Comparison of ENCODE assay signal across 21 mouse cellular contexts in the genomic region with DNA sequence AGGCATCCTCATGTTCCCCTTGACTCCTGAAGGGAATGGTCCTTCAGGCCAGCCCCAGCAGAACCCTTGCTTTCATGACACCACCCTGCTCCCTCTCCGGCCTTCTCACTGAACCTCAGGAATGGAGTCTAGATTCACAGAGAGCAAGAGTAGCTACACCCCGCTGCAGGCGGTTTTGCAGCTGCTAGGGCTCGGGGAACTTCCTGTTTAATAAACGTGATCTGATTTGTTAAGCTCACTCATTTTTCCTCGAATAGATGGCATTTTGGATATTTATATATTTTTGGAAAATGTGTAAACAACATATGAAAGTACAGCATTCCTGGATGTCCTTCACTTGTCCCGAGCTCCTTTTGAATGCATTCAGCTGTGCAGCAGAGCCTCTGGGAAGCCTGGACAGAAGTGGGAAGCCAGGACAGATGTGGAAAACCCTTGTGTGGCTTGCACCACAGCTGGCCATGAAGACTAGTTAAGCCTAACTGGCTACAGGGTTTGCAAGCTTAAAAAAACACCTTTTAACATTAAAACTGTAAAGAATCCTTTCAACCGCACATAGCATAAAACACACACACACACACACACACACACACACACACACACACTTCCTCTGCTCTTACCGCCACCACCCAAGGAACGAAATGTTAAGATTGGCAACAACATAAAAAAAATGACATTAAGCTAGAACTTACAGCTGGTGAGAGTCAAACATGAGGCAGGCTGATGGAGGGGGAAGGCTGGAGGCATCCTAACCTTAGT. TPM values are rescaled to one million over a fixed set of nuclear protein-coding genes. Genes with fewer than 3 reads are reported as not detected.
A peak's percentile ranks its signal among the peaks of the same experiment; 100 is the strongest.
DNase-seq lines count a peak whose midpoint lies in the region; ATAC-seq and TF ChIP-seq lines count a peak whose summit lies in the region.
"Had no signal": no experiment of that assay in that cellular context is flagged by ENCODE, and none has a peak within 500 bp of the region (broad histone marks: within the 10 kb centered on the region; RNA-seq: fewer than 3 reads in every experiment).

No protein-coding gene starts in this region.

- no peak overlapping the region for H3K9ac ChIP-seq in kidney, postnatal 0 days (ENCODE audit: low read depth, low read length)
- no peak overlapping the region for H3K9ac ChIP-seq in midbrain, embryonic 11.5 days (ENCODE audit: low read length)
- H3K9ac ChIP-seq in midbrain, embryonic 13.5 days (replicated peaks) = no peak overlapping the region
- no peak overlapping the region for H3K9ac ChIP-seq in intestine, embryonic 16.5 days (ENCODE audit: low read depth, low read length)
- H3K9ac ChIP-seq: embryonic facial prominence, embryonic 13.5 days; forebrain, postnatal 0 days; hindbrain, embryonic 13.5 days had no signal

- no peaks in the 10 kb centered on the region for H3K27me3 ChIP-seq in kidney, postnatal 0 days (ENCODE audit: insufficient read depth, low read length)
- no peaks in the 10 kb centered on the region for H3K27me3 ChIP-seq in midbrain, embryonic 11.5 days (ENCODE audit: control insufficient read depth, insufficient read depth, low read length)
- H3K27me3 ChIP-seq in midbrain, embryonic 13.5 days = no peaks in the 10 kb centered on the region
- H3K27me3 ChIP-seq in intestine, embryonic 16.5 days (replicated peaks; ENCODE audit: control insufficient read depth, insufficient read depth, low read length) = no peaks in the 10 kb centered on the region
- H3K27me3 ChIP-seq: embryonic facial prominence, embryonic 13.5 days; hindbrain, embryonic 13.5 days had no signal

- H3K36me3 ChIP-seq in kidney, postnatal 0 days (ENCODE audit: insufficient read depth, low read length) = no peaks in the 10 kb centered on the region
- no peaks in the 10 kb centered on the region for H3K36me3 ChIP-seq in midbrain, embryonic 11.5 days (ENCODE audit: control insufficient read depth, insufficient read depth, low read length)
- H3K36me3 ChIP-seq in midbrain, embryonic 13.5 days = no peaks in the 10 kb centered on the region
- H3K36me3 ChIP-seq in intestine, embryonic 16.5 days (ENCODE audit: control insufficient read depth, insufficient read depth, low read length) = no peaks in the 10 kb centered on the region
- H3K36me3 ChIP-seq: heart, embryonic 10.5 days; hindbrain, embryonic 13.5 days had no signal

- H3K4me3 ChIP-seq in kidney, postnatal 0 days (replicated peaks; ENCODE audit: low read depth, low read length) = no peak overlapping the region
- H3K4me3 ChIP-seq in midbrain, embryonic 11.5 days (ENCODE audit: low read depth, low read length) = no peak overlapping the region
- no peak overlapping the region for H3K4me3 ChIP-seq in midbrain, embryonic 13.5 days (replicated peaks)
- no peak overlapping the region for H3K4me3 ChIP-seq in intestine, embryonic 16.5 days (ENCODE audit: low read length)
- H3K4me3 ChIP-seq: embryonic facial prominence, embryonic 13.5 days; heart, embryonic 10.5 days; hindbrain, embryonic 13.5 days had no signal

- ATAC-seq in kidney, postnatal 0 days (replicated peaks; ENCODE audit: low FRiP score, low read depth) = no peak
- no peak for ATAC-seq in midbrain, embryonic 11.5 days (ENCODE audit: low FRiP score)
- no peak for ATAC-seq in midbrain, embryonic 13.5 days
- peak; percentile 71 for ATAC-seq in intestine, embryonic 16.5 days
- ATAC-seq: forebrain, postnatal 0 days had no signal

- TF ChIP-seq CTCF in kidney, postnatal 0 days (IDR thresholded peaks at IDR 0.05; ENCODE audit: low read depth) = no peak

- H3K4me2 ChIP-seq in kidney, postnatal 0 days (ENCODE audit: low read length) = no peak overlapping the region
- H3K4me2 ChIP-seq in midbrain, embryonic 11.5 days = no peak overlapping the region
- H3K4me2 ChIP-seq in midbrain, embryonic 13.5 days (replicated peaks) = no peak overlapping the region
- H3K4me2 ChIP-seq in intestine, embryonic 16.5 days (ENCODE audit: low read depth, low read length) = no peak overlapping the region
- H3K4me2 ChIP-seq: embryonic facial prominence, embryonic 13.5 days; hindbrain, embryonic 13.5 days; liver, embryonic 11.5 days had no signal

- H3K9me3 ChIP-seq in kidney, postnatal 0 days (replicated peaks; ENCODE audit: low read length) = no peaks in the 10 kb centered on the region
- H3K9me3 ChIP-seq in midbrain, embryonic 11.5 days (ENCODE audit: control insufficient read depth, low read length) = no peaks in the 10 kb centered on the region
- H3K9me3 ChIP-seq in midbrain, embryonic 13.5 days = no peaks in the 10 kb centered on the region
- H3K9me3 ChIP-seq in intestine, embryonic 16.5 days (ENCODE audit: control insufficient read depth, low read length) = no peaks in the 10 kb centered on the region
- H3K9me3 ChIP-seq: embryonic facial prominence, embryonic 13.5 days; heart, embryonic 10.5 days; hindbrain, embryonic 13.5 days had no signal

- WGBS in kidney, postnatal 0 days = 59% methylated on average over 10 of the region's 10 CpGs
- WGBS in midbrain, embryonic 11.5 days = 87% methylated on average over 10 of the region's 10 CpGs
- 83% methylated on average over 10 of the region's 10 CpGs for WGBS in midbrain, embryonic 13.5 days
- 60% methylated on average over 10 of the region's 10 CpGs for WGBS in intestine, embryonic 16.5 days

- peak overlapping the region; percentile 57; the same call in 1 of the 2 replicates for H3K27ac ChIP-seq in kidney, postnatal 0 days
- no peak overlapping the region for H3K27ac ChIP-seq in midbrain, embryonic 11.5 days (ENCODE audit: low read depth, low read length)
- H3K27ac ChIP-seq in midbrain, embryonic 13.5 days = no peak overlapping the region
- H3K27ac ChIP-seq in intestine, embryonic 16.5 days (ENCODE audit: low read length) = peak overlapping the region; percentile 70
- H3K27ac ChIP-seq: embryonic facial prominence, embryonic 13.5 days; heart, embryonic 10.5 days; hindbrain, embryonic 13.5 days had no signal

- no peaks in the 10 kb centered on the region for H3K4me1 ChIP-seq in kidney, postnatal 0 days (replicated peaks; ENCODE audit: insufficient read depth, low read length)
- H3K4me1 ChIP-seq in midbrain, embryonic 11.5 days (ENCODE audit: control insufficient read depth, insufficient read depth, low read length) = no peaks in the 10 kb centered on the region
- H3K4me1 ChIP-seq in midbrain, embryonic 13.5 days (replicated peaks) = no peaks in the 10 kb centered on the region
- peaks cover 4% of the 10 kb centered on the region; the same call in 1 of the 2 replicates for H3K4me1 ChIP-seq in intestine, embryonic 16.5 days (ENCODE audit: control insufficient read depth, insufficient read depth, low read length)
- H3K4me1 ChIP-seq: heart, embryonic 10.5 days; hindbrain, embryonic 13.5 days had no signal

- DNase-seq in kidney, postnatal 0 days (ENCODE audit: low spot score) = peak; percentile 64
- DNase-seq in kidney, adult 11 months = no peak
- peak; percentile 75 for DNase-seq in midbrain, embryonic 11.5 days (ENCODE audit: low spot score, missing footprints)
- DNase-seq in thymus, postnatal 36 days = peak; percentile 29 to 35
- DNase-seq in frontal cortex, postnatal 36 days (ENCODE audit: low spot score in 2 of 2) = no peak
- no peak for DNase-seq in gastrocnemius, adult 18-20 months (ENCODE audit: low spot score)
- DNase-seq: adrenal gland, postnatal 36 days; B cell, adult 2 months; cerebellum, adult 9-10 months; forebrain, postnatal 0 days; heart, postnatal 14 days; kidney, adult 8-10 months; layer of hippocampus, postnatal 36 days; midbrain, embryonic 14.5 days; right cerebral cortex, adult 18-20 months had no signal

RNA-seq across cellular contexts. Expression of gene Cybrd1, which starts 10.2 kb away (rescaled TPM):
- polyA plus RNA-seq in kidney, postnatal 0 days (2015; fragmentation: Nextera tagmentation; extraction: Ambion mirVana) = 1.0 and 1.2 TPM in 2 replicates
- 0.22 and 0.26 TPM in 2 replicates for polyA plus RNA-seq in midbrain, embryonic 11.5 days (2014; fragmentation: Nextera tagmentation; extraction: Ambion mirVana)
- 0.52 and 0.86 TPM in 2 replicates for polyA plus RNA-seq in midbrain, embryonic 13.5 days (2015; fragmentation: Nextera tagmentation; extraction: Ambion mirVana)
- polyA plus RNA-seq in intestine, embryonic 16.5 days (2015; fragmentation: Nextera tagmentation; extraction: Ambion mirVana) = 6.3 and 6.9 TPM in 2 replicates
- total RNA-seq in gastrocnemius, adult 18-20 months (2021) = under 1 TPM; 0.14 to 0.21 TPM

Comparison
In these comparisons a context has a peak if more than half of its experiments do, and no peak if none do; other contexts are left out.
1. DNase-seq: peak in kidney, postnatal 0 days (single experiment), midbrain, embryonic 11.5 days (single experiment) and thymus, postnatal 36 days (2 of 2); none in kidney, adult 11 months (single experiment), frontal cortex, postnatal 36 days (0 of 2) and gastrocnemius, adult 18-20 months (single experiment).
2. H3K27ac ChIP-seq: peak in kidney, postnatal 0 days (single experiment) and intestine, embryonic 16.5 days (single experiment); none in midbrain, embryonic 11.5 days (single experiment) and midbrain, embryonic 13.5 days (single experiment).